Mouse (Mus musculus) retina, embryonic 14.5 days (tissue): ENCODE results near the gene Gm49380.
A peak's percentile ranks its signal among the peaks of the same experiment; 100 is the strongest.

ENCODE experiments used
- DNase-seq: peaks from one replicate; pipeline ENCODE4 v3.0.0-alpha.2; 2015; ENCODE audit warnings: low spot score

Gm49380 gene

DNA sequence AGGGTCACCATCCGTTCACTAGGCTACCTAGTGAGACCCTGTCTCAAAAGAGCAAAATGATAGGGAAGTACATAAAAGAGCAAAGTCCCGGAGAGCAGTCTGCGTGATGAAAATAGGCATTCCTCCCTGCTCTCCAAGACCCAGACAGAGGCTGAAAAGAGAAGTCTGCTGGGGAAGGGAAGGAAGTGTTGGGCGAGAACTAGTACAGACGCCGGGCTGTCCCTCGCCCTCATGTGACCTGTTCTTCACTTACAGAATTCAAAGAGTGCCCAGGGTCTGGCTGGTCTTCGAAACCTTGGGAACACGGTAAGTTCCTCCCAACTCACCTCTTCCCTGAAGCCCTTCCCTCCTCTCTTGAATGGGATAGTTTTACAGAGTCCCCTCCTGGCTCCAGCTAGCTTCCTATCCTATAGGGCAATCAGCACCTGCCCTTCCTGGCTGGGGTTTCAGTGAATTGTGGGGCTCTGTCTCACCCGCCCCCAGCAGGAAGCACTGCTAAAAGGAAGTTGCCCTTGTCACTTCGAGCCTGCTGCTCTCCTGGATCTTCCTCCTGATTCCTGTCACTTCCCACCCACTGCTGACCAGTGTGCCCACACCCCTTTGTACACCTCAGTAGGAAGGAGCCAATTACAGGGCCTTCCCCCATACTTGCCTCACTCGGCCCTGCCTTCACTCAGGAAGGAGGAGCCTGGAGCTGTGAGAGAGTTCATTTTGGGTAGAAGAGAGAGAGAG lies 24.3 kb downstream of the Gm49380 start:
- DNase-seq: no peak

DNA sequence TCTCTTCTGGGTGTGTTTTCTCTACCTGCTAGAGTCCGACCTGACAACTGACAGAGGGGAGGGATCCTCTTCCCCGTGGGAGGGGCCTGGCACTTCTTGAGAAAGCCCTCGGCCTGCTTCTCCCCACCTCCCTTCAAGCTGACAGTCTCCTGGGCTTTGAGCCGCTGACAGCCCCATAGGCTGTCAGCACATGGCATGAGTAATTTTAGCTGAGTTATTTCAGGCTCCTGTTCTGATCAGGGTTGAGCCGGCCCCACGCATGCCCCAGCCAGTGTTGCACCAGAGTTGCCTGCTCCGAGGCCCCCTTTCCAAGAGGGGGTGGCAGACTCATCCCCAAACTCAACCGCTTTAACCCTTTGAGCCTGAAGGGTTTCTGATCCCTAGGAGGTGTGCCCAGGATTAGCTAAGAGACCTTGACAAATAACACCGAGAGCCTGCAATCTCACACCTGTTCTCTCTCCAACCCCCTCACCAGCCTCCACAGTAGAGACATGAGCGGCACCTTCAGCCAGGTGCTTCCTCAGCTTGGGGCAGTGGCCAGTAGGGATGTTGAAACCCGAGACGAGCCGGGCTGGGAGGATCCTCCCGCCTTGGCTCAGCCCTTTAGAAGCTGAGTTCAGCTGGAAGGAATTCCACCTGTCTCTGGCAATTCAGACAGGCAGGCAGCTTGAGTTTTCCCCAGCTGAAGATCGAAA lies 25.4 kb downstream of the Gm49380 start:
- DNase-seq: no peak

DNA sequence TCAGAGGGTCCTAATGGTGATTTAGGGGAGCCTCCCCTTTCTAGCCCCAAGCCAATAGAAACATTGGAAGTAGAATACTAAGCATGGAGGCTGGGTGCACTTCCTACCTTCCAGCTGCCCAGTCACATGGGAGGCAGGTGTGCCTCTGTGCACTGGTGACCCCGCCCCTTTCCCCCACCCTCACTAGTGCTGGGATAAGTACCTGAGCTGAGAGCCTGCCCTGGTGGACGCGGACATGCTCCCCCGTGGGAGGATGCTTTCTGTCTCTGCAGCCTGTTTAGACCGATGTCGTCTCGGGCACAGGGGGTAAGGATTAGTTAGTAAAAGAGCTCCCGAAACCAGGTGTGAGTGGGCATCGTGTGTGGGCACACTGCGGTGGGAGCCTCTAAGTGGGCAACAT lies 26.3 kb downstream of the Gm49380 start:
- no peak for DNase-seq

DNA sequence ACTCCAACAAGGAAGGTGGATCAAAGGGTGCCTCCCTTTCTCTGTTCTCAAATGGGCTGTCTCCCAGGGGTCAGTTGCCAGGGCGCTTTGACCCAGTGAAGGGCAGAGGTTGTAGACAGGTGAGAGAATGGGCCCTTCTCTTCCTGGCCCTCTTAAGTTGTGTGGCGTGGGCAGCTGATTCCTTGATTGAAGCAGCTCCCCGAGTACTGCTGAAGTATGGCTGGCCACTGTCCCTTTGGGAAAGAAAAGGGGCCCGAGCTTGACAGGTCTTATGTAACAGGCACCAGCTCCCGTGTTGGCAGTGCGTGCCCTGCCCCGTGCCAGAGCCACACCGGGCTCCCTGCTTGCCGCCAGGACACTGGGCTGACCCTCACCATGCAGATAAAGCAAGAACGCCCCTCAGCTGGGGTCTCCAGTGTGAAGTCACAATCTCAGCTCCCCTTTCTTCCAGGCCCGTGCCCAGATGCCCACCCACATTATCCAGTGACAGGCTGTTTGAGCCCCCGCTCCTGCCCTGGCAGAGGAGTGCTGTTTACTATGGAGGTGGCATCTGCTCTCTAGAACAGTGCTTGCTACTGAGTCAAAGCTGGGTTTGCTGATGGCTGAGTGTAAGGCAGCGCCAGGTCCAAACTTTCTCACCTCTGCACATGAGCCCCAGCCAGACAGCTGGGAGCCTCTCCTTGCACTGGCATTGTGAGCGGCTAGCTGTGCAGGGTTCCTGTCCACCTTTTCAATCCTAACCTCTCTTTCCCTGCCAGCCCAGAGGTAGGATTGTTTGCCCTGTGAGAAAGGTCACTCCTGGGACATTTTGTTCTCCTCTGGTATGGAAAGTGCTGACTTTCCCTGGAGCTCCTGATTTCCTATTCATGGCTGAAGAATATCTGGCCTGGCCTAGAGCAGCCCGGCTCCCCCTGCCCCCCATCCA lies 27.3 kb downstream of the Gm49380 start:
- no peak for DNase-seq

DNA sequence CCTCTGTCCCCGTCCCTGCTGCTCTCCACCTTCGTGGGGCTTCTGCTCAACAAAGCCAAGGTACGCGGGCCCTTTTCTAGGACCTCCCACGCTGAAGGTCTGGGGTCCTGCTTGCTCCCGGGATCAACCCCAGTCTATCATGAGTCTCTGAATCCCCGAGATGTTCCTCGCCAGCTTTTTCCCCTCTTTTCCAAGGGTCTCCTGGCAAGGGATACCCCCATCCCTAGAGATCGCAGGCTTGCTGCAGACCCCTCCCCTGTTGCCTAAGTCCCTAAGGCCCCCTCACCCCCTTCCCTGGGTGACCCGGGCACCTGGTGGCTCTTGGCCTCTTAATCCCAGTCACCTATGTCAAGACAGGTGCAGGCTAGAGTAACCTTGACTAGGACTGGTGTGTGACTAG lies 28.0 kb downstream of the Gm49380 start:
- no peak for DNase-seq

DNA sequence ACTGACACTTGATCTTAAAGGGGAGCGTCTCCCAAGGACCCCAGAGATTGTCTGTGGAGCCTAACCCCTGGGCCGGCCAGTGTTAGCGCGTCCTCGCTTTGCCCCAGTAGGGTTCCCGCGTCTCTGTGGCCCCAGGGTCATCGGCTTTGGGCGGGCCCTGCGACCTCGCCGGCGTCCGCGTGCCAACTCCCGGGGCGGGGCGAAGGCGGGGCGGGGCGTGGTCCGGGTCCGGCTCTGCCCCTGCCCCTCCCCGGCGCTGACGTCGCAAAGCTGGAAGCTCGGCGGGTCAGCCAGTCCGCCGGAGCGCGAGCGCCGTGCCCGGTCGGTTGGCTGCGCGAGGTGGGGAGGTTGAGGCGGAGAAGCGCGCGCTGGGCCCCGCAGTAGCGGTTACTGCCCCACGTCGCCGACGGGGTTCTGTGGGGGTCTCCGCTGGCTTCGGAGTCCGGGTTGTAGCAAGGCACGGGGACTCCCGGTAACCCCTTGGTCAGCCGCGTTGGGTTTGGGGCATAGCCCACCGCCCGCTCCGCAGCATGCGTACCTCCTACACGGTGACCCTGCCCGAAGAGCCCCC lies 28.6 kb downstream of the Gm49380 start:
- DNase-seq: peak; percentile 87

DNA sequence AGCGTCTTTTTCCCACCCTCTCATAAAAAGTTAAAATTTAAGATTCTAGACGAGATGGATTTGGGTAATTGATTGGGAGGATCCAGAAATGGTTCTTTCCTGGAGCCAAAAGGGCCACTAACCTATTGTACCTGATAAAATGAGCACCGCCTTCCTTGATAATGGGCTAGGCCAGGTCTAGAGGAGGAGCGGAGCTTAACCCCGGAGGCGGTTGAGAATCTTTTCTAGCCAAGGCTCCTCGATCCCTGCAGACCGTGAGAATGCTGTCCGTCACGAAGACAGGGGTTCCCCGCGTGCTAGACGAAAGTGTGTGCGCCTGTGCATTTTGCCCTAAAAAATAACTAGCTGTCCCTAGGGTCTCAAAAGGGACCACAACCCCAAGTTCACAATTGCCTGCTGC lies 29.1 kb downstream of the Gm49380 start:
- DNase-seq: no peak

DNA sequence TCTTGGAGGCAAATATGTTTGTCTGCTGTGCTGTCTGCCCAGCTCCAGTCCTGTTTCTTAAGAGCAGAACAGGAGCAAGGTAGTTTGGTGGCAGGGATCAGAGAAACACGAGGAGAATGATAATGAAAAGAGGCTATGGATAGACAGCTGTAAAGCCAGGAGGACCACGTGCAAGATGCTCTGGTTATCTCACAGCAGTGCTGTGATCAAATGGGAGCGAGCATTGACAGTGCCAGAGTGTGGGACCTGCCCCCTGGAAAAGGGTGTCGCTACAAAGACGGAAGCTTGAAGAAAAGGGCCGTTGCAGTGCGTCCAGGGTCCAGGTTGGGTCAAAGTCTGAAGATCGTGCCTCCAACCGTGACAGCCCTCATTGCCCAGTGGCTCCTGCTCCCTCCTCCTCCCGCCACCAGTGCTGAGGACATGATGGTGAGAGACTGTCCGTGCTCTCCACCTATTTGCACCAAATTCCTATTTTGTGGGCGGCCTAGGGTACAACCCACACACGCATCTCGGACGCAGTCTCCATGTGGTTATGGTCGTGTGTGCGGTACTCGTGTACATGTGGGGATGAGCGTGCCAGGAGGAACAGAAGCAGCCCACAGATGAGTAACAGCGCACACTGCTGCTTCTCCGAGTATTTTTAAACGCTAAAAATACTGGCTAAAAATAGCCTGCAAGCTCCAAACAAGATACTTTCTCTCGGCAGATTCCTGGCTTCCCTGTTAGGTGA lies 29.7 kb downstream of the Gm49380 start:
- no peak for DNase-seq

DNA sequence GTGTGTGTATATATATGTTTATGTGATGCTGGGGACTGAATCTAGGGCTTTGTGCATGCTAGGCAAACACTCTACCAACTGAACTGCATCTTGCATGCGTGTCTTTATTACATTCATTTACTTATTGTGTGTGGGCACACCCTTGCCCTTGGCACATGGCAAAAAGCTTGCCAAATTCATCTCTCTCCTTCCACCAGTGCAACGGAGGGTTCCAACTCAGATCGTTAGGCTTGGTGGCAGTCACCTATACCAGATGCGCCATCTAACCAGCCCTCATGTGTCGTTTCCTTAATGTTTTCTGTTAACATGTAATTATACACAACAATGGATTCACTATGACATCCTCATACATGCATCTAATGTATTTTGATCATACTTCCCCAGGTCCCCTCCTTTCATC lies 31.0 kb downstream of the Gm49380 start:
- no peak for DNase-seq

DNA sequence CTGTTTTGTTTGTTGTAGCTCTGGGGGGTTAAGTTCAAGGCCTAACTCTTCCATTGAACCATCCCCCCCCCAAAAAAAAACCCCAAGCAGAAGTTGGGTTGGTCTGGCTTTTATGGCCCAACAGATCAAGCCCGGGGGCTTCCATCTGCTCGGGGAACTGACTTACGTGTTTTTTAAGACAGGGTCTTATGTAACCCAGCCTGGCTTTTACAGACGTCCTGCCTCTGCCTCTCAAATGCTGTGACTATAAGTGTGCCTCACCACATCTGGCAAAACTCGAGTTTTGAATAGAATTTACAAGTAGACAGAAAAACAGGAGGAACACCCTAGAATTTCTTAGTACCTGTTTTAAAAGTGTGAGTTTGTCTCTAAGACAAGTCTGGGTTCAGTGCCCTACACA lies 31.7 kb downstream of the Gm49380 start:
- no peak for DNase-seq

DNA sequence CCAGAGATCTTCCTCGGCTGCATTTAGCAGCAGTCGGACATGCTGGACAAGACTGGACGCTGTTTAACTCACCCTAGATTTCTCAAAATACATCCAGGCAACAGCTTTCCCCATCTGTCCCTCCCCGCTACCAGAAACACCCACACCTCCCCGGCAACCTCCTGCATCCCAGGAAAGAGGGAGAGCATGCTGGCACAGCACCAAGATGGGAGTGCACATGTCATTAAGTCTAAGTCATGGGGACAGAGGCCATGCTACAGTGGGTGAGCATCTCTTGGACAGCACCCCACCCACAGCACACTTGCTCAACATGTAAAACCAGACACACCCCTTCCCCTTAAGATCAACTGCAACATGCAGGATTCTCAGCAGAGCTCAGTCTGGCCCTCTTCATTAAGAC lies 32.3 kb downstream of the Gm49380 start:
- DNase-seq: no peak

DNA sequence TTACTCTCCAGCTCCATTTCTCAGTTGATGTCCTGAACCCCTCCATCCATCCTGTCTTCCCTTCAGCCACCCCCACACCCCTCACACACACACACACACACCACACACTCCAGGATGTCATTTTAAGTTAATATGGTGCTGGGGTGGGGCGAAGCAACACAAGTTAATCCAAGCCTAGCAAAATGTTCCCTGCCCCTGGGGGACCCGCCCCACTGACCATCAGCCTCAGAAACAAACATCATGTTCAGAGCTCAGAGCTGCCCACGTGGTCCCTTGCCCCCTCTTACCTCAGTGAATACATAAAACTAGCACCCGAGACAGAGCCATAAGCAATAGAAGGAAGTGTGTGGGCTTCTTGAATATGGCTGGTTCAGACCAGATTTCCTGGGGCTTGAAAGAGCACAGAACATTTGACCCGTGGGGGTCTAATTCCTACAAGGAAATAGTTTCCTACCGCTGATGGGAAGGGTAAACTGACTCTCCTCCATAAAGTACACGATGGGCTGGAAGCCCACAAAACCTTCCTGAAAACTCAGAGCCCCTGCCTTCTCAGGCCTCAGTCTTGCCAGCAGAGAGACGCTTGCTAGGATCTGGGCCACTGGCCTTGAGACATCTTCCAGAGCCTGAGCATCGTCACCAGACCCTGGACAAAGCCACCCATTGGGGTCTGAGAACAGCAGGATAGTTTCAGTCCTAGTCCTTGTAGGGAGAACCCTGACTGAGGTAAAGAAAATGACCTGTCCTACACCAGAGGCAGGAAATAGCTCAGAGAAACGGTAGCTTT lies 33.1 kb downstream of the Gm49380 start:
- DNase-seq: no peak

DNA sequence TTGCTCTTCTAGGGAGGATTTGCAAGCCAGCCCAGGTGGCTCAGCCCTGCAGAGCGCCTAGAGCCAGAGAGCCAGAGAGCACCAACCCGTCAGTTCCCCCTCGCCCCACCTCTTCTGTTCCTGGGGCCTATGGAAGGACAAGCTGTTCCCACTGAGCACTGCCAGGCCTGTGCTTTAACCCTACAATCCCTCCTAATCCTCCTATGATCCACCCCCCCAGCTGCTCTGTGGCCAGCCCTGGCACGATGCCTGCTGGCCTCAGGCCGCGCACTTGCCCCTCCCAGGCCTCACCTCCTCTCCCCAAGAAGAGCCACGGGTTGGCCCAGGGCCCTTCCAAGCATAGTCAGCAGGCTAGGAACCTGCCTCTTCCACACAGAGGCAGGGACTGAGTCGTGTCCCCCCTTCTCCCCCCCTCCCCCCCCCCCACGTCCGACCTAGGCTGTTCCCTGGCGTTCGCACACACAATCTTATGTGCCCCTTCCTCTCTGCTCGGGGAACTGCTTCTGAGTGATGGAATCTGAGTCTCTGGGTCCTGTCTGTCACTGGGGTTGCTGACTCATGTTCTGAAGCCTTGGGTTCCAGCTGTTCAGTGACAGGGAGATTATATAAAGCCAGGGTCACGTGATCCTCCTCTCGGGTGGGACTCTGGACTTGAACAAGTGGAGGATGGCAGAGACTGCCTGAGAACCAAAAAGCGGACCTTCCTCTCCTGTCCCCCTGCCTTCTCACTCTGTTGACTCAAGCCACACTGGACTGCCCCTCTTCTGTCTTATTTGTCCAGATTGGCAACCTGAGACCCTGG lies 34.1 kb downstream of the Gm49380 start:
- peak; percentile 54 for DNase-seq

DNA sequence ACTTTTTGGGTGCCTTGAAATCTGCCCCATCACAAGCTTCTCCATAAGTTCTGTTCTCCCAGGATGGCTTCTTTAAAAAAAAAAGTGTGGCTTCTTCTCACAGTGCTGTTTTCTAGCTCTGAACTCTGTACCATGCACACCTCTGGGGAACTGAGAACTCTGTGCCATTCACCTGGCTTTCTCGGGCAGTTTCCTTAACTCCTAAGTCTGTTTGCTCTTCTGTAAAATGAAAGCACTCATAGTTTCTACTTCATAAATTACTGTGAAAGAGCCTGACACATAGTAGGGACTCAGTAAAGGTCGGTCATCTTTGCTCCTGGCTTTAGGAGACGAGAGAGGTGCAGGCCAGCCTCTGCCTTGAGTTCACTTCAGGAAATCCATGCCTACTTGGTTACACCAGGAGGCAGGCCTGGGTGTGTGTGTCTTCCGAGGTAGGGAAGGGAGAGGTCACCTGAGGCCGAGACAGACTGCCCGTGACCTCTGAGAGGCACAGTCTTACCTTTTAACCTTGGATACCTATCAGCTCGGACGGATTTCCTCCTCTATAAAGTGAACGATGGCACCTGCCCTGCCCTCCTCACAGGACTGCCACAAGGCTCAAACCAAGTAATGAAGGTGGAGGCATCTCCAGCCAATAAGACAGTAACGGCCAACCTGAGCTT lies 35.0 kb downstream of the Gm49380 start:
- DNase-seq: no peak

DNA sequence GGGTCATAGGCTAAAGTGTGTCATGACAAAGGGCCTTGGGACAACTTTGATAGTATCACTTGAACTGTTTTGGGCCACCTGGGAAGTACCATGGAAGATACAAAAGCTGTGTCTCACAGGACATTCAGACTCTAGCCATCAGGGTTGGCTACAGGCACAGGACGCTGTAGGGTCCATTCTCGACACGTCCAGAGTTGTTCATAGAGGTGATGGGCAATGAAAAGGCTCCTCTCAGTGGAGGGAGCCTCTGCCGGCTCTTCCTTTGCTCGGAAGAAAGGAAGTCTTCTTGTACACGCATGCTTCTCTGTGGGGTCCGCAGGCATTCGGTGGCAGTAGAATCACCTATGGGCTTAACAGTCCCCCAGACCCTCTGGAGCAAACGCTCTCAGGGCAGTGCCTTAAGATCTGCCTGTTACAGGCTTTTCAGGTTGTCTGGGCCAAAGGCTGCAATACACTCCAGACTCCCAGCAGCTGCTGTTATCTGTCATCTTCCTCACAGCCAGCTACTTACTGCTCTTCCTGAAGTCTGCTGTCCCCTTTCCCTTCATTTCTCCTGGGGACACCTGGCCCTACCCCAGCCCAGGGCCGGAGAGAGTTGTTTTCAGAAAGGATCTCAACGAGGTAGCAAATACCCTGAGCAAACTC lies 35.9 kb downstream of the Gm49380 start:
- no peak for DNase-seq

DNA sequence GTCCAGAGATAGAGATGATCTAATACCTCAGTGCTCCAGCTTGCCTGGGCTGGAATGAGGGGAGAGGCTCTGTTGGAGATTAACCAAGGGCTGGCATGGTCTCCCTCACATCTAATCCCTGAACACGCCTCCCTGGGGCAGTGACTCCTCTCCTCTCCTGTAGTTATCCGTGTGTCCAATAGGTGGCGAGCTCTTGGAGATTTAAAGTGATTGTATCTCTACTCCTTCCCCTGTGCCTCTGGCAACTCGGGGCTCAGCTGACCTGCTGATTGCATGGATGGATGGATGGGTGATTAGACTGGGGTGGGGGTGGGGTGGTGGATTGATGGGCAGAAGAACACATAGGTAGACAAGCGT lies 36.6 kb downstream of the Gm49380 start:
- DNase-seq: peak; percentile 86

DNA sequence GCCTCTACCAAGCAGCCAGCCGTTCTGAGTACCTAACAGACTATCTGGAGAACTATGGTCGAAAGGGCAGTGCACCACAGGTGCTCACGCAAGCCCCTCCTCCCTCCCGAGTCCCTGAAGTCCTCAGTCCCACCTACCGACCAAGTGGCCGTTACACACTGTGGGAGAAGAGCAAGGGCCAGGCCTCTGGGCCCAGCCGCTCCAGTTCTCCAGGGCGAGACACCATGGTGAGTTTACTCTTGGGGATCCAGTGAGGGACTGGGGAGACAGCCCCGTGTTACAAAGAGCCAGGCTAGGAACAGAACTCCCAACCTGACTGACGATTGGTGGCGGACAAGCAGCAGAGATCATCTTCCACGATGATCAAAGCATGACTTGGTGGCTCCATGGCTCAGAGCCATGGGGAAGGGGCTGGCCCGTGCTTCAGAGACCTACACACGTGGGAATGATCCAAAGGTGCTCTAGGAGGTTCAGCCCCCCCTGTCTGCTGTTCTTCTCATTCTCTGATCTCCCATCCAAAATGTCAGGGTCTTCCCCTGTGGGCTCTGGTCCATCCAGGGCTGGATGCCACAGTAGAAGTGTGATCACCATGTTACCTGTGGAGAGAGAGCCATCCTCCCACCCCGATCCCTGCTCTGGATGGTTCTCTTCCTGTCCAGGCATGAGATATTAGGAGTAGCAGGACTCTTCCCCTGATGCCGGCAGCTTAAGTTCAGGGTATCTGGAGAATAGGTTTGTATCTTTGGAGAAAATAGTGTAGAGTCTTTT lies 37.1 kb downstream of the Gm49380 start:
- no peak for DNase-seq

DNA sequence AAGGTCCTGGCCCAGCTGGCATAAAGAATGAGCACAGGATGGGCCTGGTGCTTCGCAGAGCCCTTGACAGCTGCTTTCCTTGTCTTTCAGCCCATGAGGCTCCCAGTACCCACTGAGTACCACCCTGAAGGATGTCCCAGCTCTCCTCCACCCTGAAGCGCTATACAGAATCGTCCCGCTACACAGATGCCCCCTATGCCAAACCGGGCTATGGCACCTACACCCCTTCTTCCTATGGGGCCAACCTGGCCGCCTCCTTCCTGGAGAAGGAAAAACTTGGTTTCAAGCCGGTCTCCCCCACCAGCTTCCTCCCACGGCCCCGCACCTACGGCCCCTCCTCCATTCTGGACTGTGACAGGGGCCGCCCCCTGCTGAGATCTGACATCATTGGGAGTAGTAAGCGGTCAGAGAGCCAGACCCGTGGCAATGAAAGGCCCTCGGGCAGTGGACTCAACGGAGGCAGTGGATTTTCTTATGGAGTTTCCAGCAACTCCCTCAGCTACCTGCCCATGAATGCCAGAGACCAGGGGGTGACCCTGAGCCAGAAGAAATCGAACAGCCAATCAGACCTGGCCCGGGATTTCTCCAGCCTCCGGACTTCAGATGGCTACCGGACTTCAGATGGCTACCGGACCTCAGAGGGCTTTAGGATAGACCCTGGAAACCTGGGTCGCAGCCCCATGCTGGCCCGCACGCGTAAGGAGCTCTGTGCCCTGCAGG lies 37.9 kb downstream of the Gm49380 start:
- DNase-seq: no peak
